13 mouse cellular contexts compared by ENCODE assay signal in the genomic region with DNA sequence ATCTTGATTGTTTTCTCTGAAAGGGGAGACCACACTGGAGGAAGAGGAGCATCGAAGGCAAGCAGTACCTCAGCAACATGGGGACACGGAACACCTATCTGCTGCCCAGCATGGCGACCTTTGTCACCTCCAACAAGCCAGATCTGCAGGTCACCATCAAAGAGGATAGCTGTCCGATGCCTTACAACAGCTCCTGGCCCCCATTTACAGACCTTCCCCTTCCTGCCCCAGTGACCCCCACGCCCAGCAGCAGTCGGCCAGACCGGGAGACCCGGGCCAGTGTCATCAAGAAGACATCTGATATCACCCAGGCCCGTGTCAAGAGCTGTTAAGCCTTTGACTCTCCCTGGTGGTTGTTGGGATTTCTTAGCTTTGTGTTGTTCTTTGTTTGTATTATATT.
A peak's percentile ranks its signal among the peaks of the same experiment; 100 is the strongest.
DNase-seq lines count a peak whose midpoint lies in the region; ATAC-seq and TF ChIP-seq lines count a peak whose summit lies in the region.
"Had no signal": no experiment of that assay in that cellular context is flagged by ENCODE, and none has a peak within 500 bp of the region (broad histone marks: within the 10 kb centered on the region; RNA-seq: fewer than 3 reads in every experiment).

No protein-coding gene starts in this region.

- no peak for ATAC-seq in embryonic facial prominence, embryonic 14.5 days (ENCODE audit: low read depth)
- ATAC-seq in neural tube, embryonic 15.5 days (ENCODE audit: low FRiP score) = no peak

- no peak for DNase-seq in heart, embryonic 10.5 days (ENCODE audit: low spot score)
- DNase-seq in heart, postnatal 25 days (ENCODE audit: low spot score) = no peak
- no peak for DNase-seq in left cerebral cortex, adult 2 months (ENCODE audit: extremely low spot score in 1 of 2, low spot score in 2 of 2)
- DNase-seq in left cerebral cortex, postnatal 4 days = no peak
- DNase-seq in embryonic facial prominence, embryonic 14.5 days (ENCODE audit: low spot score) = no peak
- DNase-seq in embryo, embryonic 11 days = no peak
- DNase-seq in gastrocnemius, postnatal 25 days = no peak
- DNase-seq: cerebellum, adult 11-12 months; thymus, postnatal 25 days had no signal

- intact Hi-C loops in heart, postnatal 25 days (cut with DNase I) = loop anchor here (5.0 kb wide), 1 partner anchor 86 kb away; no protein-coding TSS in a partner anchor
- intact Hi-C loops in left cerebral cortex, adult 2 months (cut with DNase I) = loop anchor here (10.0 kb wide), 1 partner anchor 89 kb away; no protein-coding TSS in a partner anchor
- intact Hi-C loops in left cerebral cortex, postnatal 4 days (cut with DNase I) = no loop called here

- TF ChIP-seq CTCF in left cerebral cortex, adult 2 months (IDR thresholded peaks at IDR 0.05) = no peak

- peaks cover 18% of the 10 kb centered on the region for H3K36me3 ChIP-seq in heart, embryonic 10.5 days
- peaks cover 19% of the 10 kb centered on the region for H3K36me3 ChIP-seq in embryonic facial prominence, embryonic 14.5 days (ENCODE audit: control insufficient read depth, insufficient read depth, low read length)
- H3K36me3 ChIP-seq in neural tube, embryonic 15.5 days = peaks cover 8% of the 10 kb centered on the region; the same call in 1 of the 2 replicates

- no peak overlapping the region for H3K4me3 ChIP-seq in heart, embryonic 10.5 days
- no peak overlapping the region for H3K4me3 ChIP-seq in left cerebral cortex, adult 2 months
- no peak overlapping the region for H3K4me3 ChIP-seq in embryonic facial prominence, embryonic 14.5 days (ENCODE audit: low read depth, low read length)
- H3K4me3 ChIP-seq in neural tube, embryonic 15.5 days (replicated peaks) = no peak overlapping the region
- H3K4me3 ChIP-seq: embryonic facial prominence, embryonic 12.5 days; limb, embryonic 15.5 days had no signal

- H3K4me2 ChIP-seq in embryonic facial prominence, embryonic 14.5 days (ENCODE audit: low read depth, low read length) = no peak overlapping the region
- H3K4me2 ChIP-seq in neural tube, embryonic 15.5 days = no peak overlapping the region
- H3K4me2 ChIP-seq: embryonic facial prominence, embryonic 12.5 days; hindbrain, embryonic 14.5 days; limb, embryonic 15.5 days had no signal

- H3K27me3 ChIP-seq in heart, embryonic 10.5 days (ENCODE audit: insufficient read depth, poor library complexity, severe bottlenecking) = no peaks in the 10 kb centered on the region
- H3K27me3 ChIP-seq in embryonic facial prominence, embryonic 14.5 days (replicated peaks; ENCODE audit: control insufficient read depth, insufficient read depth, low read length) = no peaks in the 10 kb centered on the region
- no peaks in the 10 kb centered on the region for H3K27me3 ChIP-seq in neural tube, embryonic 15.5 days (replicated peaks)
- H3K27me3 ChIP-seq: embryonic facial prominence, embryonic 12.5 days; limb, embryonic 15.5 days had no signal

- H3K9me3 ChIP-seq in heart, embryonic 10.5 days = no peaks in the 10 kb centered on the region
- H3K9me3 ChIP-seq in embryonic facial prominence, embryonic 14.5 days (ENCODE audit: control insufficient read depth, low read length) = no peaks in the 10 kb centered on the region
- H3K9me3 ChIP-seq in neural tube, embryonic 15.5 days (replicated peaks) = no peaks in the 10 kb centered on the region
- H3K9me3 ChIP-seq: embryonic facial prominence, embryonic 12.5 days; limb, embryonic 15.5 days had no signal

- H3K27ac ChIP-seq in heart, embryonic 10.5 days = peak overlapping the region; percentile 59
- peak overlapping the region; percentile 66; the same call in 1 of the 2 replicates for H3K27ac ChIP-seq in left cerebral cortex, adult 2 months
- H3K27ac ChIP-seq in embryonic facial prominence, embryonic 14.5 days (replicated peaks; ENCODE audit: low read depth, low read length) = peak overlapping the region; percentile 36; the same call in 1 of the 2 replicates
- peak overlapping the region; percentile 48; the same call in 1 of the 2 replicates for H3K27ac ChIP-seq in neural tube, embryonic 15.5 days (replicated peaks)
- H3K27ac ChIP-seq: embryonic facial prominence, embryonic 12.5 days had no signal

- H3K9ac ChIP-seq in embryonic facial prominence, embryonic 14.5 days (ENCODE audit: low read depth, low read length) = no peak overlapping the region
- H3K9ac ChIP-seq in neural tube, embryonic 15.5 days (replicated peaks) = no peak overlapping the region
- H3K9ac ChIP-seq: embryonic facial prominence, embryonic 12.5 days; hindbrain, embryonic 14.5 days; limb, embryonic 15.5 days had no signal

- peaks cover 16% of the 10 kb centered on the region for H3K4me1 ChIP-seq in heart, embryonic 10.5 days
- H3K4me1 ChIP-seq in embryonic facial prominence, embryonic 14.5 days (ENCODE audit: control insufficient read depth, insufficient read depth, low read length) = 0 out of 2 replicates have a peak, but pooled peaks cover 3% of the 10 kb centered on the region
- no peaks in the 10 kb centered on the region for H3K4me1 ChIP-seq in neural tube, embryonic 15.5 days
- H3K4me1 ChIP-seq: embryonic facial prominence, embryonic 12.5 days had no signal

- 78% methylated on average over 9 of the region's 9 CpGs for WGBS in heart, embryonic 10.5 days
- WGBS in embryonic facial prominence, embryonic 14.5 days = 78% methylated on average over 9 of the region's 9 CpGs
- 96% methylated on average over 9 of the region's 9 CpGs for WGBS in neural tube, embryonic 15.5 days
